Mouse (Mus musculus): ENCODE data around the gene Os9.
A peak's percentile ranks its signal among the peaks of the same experiment; 100 is the strongest.

GRCm38 (mm10) chr10:127122784-127123435, 2.0 kb upstream of the Os9 start:
- TF ChIP-seq CTCF (IDR thresholded peaks at IDR 0.05; ENCODE audit: extremely low read depth, insufficient read depth, low read length) (no peak), POLR2A (IDR thresholded peaks at IDR 0.05; ENCODE audit: extremely low read depth, insufficient read depth, low read length) (peak; percentile 96)

All from cortical plate, adult 2 months (tissue).